Mouse (Mus musculus) intestine, embryonic 16.5 days (tissue): Measurements from ENCODE around the gene Myh13. TPM values are rescaled to one million over a fixed set of nuclear protein-coding genes. Genes with fewer than 3 reads are reported as not detected.

ENCODE experiments used
- ATAC-seq: fragments of 200-750 bp; cut with Nextera tagmentation; 2 replicates; pipeline ENCODE4 v1.8.0; 2017; ENCODE audit warnings: moderate TSS enrichment, moderate library complexity
- H3K27ac ChIP-seq: fragments of 300-500 bp; sonication (generic); 2 replicates; pipeline ENCODE4 v1.5.1; 2014; ENCODE audit warnings: mild to moderate bottlenecking, low read length
- H3K27me3 ChIP-seq: fragments of 300-500 bp; sonication (generic); replicated peaks from 2 replicates; pipeline ENCODE4 v1.6.1; 2014; ENCODE audit warnings: low read length, control low read depth, mixed read lengths; ENCODE audit not compliant: control insufficient read depth, insufficient read depth
- H3K36me3 ChIP-seq: fragments of 300-500 bp; sonication (generic); 2 replicates; pipeline ENCODE4 v1.6.1; 2014; ENCODE audit warnings: low read length, control low read depth; ENCODE audit not compliant: control insufficient read depth, insufficient read depth
- H3K4me1 ChIP-seq: fragments of 300-500 bp; sonication (generic); 2 replicates; pipeline ENCODE4 v1.6.1; 2014; ENCODE audit warnings: low read length, control low read depth, mixed read lengths; ENCODE audit not compliant: control insufficient read depth, insufficient read depth
- H3K4me2 ChIP-seq: fragments of 300-500 bp; sonication (generic); 2 replicates; pipeline ENCODE4 v1.6.1; 2014; ENCODE audit warnings: low read depth, low read length, control low read depth
- H3K4me3 ChIP-seq: fragments of 300-500 bp; sonication (generic); 2 replicates; pipeline ENCODE4 v1.5.1; 2014; ENCODE audit warnings: mild to moderate bottlenecking, low read length
- H3K9ac ChIP-seq: fragments of 300-500 bp; sonication (generic); 2 replicates; pipeline ENCODE4 v1.6.1; 2014; ENCODE audit warnings: low read depth, low read length
- H3K9me3 ChIP-seq: fragments of 300-500 bp; sonication (generic); 2 replicates; pipeline ENCODE4 v1.6.1; 2016; ENCODE audit warnings: low read length, control low read depth; ENCODE audit not compliant: control insufficient read depth
- WGBS: fragments of 180-500 bp; shearing (Covaris S2); extraction: QIAGEN DNeasy Blood & Tissue Kit; methylation state at CpG from one replicate; pipeline ENCODE4 v1.1.7; 2014; 5-methylcytosine and 5-hydroxymethylcytosine counted together
- polyA plus RNA-seq: library from polyadenylated mRNA; unstranded; fragments of >200 nt; fragmentation: Nextera tagmentation; extraction: Ambion mirVana; gene quantifications from 2 replicates; pipeline ENCODE4 v1.2.1, GENCODE M21; 2015

The Myh13 gene
- not detected in 2 replicates for polyA plus RNA-seq

DNA sequence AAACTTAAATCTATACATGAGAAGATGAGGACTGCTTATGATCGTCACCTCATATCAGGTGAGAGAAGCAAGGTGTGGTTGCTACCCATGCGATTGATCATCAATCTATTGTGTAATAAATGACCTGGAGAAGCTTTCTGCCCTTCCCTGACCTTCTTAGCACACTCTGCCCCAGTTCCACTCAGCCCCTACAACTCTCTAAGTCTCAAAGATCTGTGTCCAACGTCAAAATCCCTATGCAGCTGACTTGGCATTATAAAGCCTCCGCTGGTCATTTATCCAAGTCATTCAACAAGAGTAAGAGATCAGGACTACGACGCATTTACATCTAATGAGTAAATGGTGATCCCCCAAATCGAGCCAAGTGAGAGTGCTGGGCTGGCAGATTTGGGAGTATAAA, at the start of gene Myh13:
Gene Myh13 (plus strand): TSS at position 301 of the 400 bp plus-strand sequence.
- Histone ChIP-seq H3K36me3 (no peaks in the 10 kb centered on the region), H3K4me1 (no peaks in the 10 kb centered on the region), H3K9ac (no peak within 1 kb of the TSS), H3K4me2 (no peak within 1 kb of the TSS), H3K9me3 (no peaks in the 10 kb centered on the region), H3K27me3 (no peaks in the 10 kb centered on the region), H3K27ac (no peak within 1 kb of the TSS), H3K4me3 (no peak within 1 kb of the TSS)
- 88% methylated on average over 7 of the region's 7 CpGs for WGBS
- ATAC-seq: no peak

DNA sequence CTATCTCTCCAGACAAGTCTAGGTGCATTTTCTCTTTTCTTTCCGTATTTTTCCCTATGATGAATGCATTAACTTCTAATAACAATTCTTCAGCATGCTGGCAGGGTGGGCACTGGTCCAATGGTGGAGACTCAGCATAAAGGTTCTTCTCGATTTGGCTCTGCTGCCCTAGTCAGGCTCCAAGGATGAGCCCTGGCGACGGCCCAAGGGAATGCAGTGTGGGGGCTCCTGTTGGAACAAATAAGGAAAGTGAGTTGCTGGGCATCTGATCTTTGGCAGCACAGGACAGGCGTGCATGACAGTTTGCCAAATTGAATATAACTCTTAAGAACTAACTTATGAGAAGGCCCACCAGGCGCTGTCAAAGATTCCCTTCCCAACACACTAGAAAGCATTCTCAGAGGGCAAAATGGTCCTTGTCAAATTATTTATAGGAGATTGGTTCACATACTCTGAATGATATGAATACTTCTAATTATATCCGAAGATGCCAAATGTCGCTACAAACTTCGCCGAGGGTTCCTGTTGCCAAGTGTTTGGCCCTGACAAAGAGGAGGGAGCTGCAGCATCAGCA, 44.8 kb upstream of the Myh13 start, which contains the start of gene Myh8:
Gene Myh8 (plus strand): TSS at position 524 of the 574 bp plus-strand sequence.
- 69% methylated on average over 10 of the region's 10 CpGs for WGBS
- ATAC-seq: no peak
- H3K27ac ChIP-seq: no peak within 1 kb of the TSS

DNA sequence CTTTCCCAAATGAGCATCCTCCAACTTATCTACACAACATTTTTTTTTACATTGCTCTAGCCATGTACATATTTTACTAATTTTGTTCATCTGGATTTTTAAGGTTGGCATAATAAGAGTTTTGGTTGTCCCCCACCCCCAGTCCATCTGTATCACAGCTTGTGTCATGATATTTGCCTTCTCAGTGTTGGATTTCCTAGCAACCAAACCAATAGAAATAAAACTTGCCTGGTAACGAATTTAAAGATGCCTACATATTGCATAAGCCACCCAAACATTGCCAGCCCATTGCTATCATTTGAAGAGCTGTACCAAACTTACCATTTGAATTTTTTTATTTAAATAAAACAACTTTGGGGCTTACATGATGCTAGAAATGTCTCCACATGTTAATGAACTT, 28.0 kb upstream of the Myh13 start:
- Histone ChIP-seq H3K27me3 (no peaks in the 10 kb centered on the region), H3K9ac (no peak overlapping the region), H3K9me3 (peaks cover 3% of the 10 kb centered on the region; the same call in 1 of the 2 replicates), H3K36me3 (no peaks in the 10 kb centered on the region), H3K4me2 (no peak overlapping the region), H3K4me1 (no peaks in the 10 kb centered on the region), H3K4me3 (no peak overlapping the region), H3K27ac (no peak overlapping the region)
- ATAC-seq: no peak
- WGBS: 83% methylated on average over 1 of the region's 1 CpGs

More for the DNA sequence above, 44.8 kb upstream of the Myh13 start, which contains the start of gene Myh8:
- Histone ChIP-seq H3K4me1 (no peaks in the 10 kb centered on the region), H3K9me3 (no peaks in the 10 kb centered on the region), H3K4me2 (no peak within 1 kb of the TSS), H3K9ac (no peak within 1 kb of the TSS), H3K36me3 (no peaks in the 10 kb centered on the region), H3K27me3 (no peaks in the 10 kb centered on the region), H3K4me3 (no peak within 1 kb of the TSS)

DNA sequence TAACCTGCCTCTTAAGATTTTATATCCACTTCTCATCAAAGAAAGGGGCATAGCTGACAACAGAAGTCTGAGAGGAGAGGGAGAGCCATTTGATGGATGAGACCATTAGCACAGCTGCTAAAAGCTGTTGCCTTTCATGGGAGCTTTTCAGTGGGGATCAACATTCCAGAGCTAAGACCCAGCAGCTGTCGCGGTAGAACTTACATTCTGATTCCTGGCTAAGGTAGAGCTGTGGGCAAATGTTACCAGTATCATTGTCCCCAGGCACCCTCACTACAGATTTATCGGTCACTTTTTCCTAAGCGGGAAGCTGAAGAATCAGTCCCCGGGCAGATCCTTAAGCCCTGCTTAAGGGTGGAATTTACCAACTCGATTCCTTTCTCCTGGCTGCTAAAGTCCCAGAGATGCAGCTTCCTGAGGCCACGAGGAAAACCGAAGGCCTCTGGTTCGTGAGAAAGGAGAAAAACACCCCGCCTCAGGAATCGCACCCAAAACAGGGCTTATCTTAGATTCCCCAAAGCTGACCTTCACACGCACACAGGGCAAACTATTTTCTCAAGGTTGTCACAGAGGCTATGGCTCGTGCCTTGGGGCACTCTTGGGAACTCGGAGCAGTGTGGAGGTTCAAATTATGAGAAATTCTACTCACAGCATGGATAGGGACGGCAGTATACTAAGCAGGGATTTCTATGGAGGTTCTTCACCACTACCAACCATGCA, 7.6 kb upstream of the Myh13 start:
- Histone ChIP-seq H3K9me3 (no peaks in the 10 kb centered on the region), H3K27me3 (no peaks in the 10 kb centered on the region), H3K27ac (no peak overlapping the region), H3K4me3 (no peak overlapping the region), H3K36me3 (no peaks in the 10 kb centered on the region), H3K4me1 (no peaks in the 10 kb centered on the region), H3K9ac (no peak overlapping the region), H3K4me2 (no peak overlapping the region)
- WGBS: 41% methylated on average over 15 of the region's 15 CpGs
- ATAC-seq: no peak

DNA sequence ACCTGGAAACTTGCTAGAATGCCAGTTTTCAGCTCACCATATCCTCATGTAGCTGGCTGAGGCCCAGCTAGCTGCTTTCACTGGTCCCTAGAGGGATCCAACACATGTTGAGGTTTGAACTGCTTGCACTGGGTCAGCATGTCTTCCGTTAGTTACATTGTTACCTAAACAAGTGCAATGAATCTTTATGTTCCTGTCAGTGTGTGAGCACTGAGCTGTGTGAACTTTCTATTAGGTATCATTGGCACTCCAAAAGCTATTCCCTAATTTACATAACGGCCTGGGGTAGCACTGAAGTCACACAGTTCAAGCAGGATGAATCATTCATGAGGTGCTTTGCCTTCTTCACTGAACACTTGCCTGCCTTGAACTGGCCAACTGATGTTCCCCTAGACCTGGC, 5.1 kb downstream of the Myh13 start:
- no peak overlapping the region for H3K9ac ChIP-seq
- H3K9me3 ChIP-seq: no peaks in the 10 kb centered on the region
- H3K27ac ChIP-seq: no peak overlapping the region
- H3K36me3 ChIP-seq: no peaks in the 10 kb centered on the region
- H3K4me1 ChIP-seq: no peaks in the 10 kb centered on the region
- 60% methylated on average over 2 of the region's 2 CpGs for WGBS
- H3K27me3 ChIP-seq: no peaks in the 10 kb centered on the region
- no peak for ATAC-seq
- no peak overlapping the region for H3K4me3 ChIP-seq
- H3K4me2 ChIP-seq: no peak overlapping the region

DNA sequence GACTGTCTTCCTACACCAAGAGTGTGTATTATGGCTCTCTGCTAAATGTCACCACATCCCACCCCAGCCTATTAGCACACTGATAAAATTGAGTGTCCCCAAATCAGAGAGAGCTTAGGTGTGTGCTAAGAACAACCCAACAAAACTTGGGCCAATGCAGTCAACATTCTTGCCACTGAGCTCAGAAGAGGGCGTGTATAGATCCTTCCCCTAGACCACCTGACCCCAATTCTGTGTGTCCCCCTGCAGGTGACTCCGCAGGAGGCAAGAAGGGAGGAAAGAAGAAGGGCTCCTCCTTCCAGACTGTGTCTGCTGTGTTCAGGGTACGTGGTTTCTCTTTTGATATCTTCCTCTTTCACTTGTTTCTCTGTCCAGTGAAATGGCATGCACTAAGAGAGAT, 23.1 kb downstream of the Myh13 start:
- no peak for ATAC-seq
- 50% methylated on average over 3 of the region's 3 CpGs for WGBS
- no peaks in the 10 kb centered on the region; the same call in 1 of the 2 replicates for H3K27me3 ChIP-seq
- no peaks in the 10 kb centered on the region for H3K4me1 ChIP-seq
- H3K27ac ChIP-seq: no peak overlapping the region
- no peak overlapping the region for H3K4me2 ChIP-seq
- no peaks in the 10 kb centered on the region for H3K36me3 ChIP-seq
- no peak overlapping the region for H3K4me3 ChIP-seq
- H3K9me3 ChIP-seq: no peaks in the 10 kb centered on the region
- H3K9ac ChIP-seq: no peak overlapping the region

DNA sequence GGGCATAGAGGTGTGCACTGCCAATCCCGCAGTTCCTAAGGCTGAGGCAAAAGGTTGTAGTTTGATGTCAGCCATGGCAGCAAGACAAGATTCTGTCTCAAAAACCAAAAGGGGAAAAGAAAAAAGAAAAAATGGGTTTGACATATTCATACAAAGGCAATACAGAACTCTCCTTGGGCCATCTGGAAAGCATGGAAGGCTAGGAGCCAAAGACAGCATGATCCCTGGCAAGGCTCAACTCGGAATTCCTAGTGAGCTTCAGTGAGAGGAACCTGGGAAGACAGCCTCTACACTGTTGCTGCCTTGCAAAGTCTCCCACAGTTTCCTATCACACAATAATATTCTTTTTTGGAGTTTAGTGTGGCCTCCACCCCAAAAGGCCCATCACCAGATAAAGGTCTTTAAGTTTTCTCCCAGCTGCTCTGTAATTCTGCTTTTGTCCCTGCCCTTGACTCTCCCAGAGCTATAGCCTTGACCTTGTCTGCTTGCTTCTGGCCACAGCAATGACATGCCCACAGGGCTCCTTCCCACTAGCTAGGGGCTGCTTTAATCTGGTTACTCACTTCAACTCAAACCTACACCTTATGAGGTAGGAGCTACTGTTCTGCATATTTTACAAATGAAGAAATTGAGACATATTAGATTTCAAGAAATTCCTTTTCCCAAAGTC, 23.9 kb downstream of the Myh13 start:
- no peaks in the 10 kb centered on the region for H3K36me3 ChIP-seq
- no peak overlapping the region for H3K9ac ChIP-seq
- no peak overlapping the region for H3K27ac ChIP-seq
- no peaks in the 10 kb centered on the region; the same call in 1 of the 2 replicates for H3K27me3 ChIP-seq
- 71% methylated on average over 2 of the region's 2 CpGs for WGBS
- no peak overlapping the region for H3K4me3 ChIP-seq
- H3K9me3 ChIP-seq: no peaks in the 10 kb centered on the region
- no peak for ATAC-seq
- H3K4me2 ChIP-seq: no peak overlapping the region
- H3K4me1 ChIP-seq: no peaks in the 10 kb centered on the region

DNA sequence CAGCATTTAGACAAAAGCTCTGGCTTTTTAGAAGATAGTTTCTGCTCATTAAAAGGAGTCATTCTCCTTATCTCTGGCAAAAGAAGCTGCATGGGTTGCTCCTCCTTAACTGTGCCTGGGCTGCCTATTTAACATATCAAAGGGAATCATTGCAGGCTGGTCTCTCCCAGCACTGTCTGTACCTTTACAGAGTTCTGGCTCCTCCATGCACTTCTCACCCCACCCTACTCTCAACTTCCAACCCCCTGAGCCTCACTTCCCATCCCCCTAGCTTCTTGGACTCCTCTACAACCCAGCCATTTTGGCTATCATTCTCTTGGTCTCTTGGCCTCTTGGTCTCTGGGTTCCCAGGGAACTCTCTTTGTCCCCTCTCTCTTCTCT, 24.4 kb downstream of the Myh13 start:
- H3K9ac ChIP-seq: no peak overlapping the region
- no peaks in the 10 kb centered on the region; the same call in 1 of the 2 replicates for H3K27me3 ChIP-seq
- no peaks in the 10 kb centered on the region for H3K36me3 ChIP-seq
- no peak overlapping the region for H3K4me2 ChIP-seq
- no peaks in the 10 kb centered on the region for H3K9me3 ChIP-seq
- H3K4me3 ChIP-seq: no peak overlapping the region
- no peaks in the 10 kb centered on the region for H3K4me1 ChIP-seq
- H3K27ac ChIP-seq: no peak overlapping the region
- ATAC-seq: no peak

DNA sequence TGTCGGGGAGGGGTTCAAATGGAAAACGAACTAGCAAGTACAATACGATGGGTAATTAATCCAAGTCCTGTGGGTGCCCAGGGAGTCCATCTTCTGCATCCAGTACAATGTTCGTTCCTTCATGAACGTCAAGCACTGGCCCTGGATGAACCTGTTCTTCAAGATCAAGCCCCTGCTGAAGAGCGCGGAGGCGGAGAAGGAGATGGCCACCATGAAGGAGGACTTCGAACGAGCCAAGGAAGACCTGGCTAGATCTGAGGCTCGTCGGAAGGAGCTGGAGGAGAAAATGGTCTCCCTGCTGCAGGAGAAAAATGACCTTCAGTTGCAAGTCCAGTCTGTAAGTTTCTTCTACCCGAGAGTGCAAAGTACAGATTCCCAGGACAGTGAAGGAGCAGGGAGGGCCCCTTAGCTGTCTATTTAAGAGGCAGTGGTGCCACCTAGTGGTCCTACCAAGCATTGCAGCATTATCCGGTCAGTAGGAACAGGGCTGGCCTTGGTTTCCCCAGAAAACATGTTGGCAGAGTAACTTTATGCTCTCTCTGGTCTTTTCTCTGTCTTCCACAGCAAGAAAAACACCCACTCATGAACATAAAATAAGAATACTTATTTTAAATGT, 28.8 kb downstream of the Myh13 start:
- peak; percentile 81 for ATAC-seq
- H3K4me1 ChIP-seq: no peaks in the 10 kb centered on the region
- 0 out of 2 replicates have a peak overlapping the region, but pooled peaks have one; percentile 11 for H3K4me2 ChIP-seq
- H3K9me3 ChIP-seq: no peaks in the 10 kb centered on the region
- H3K27me3 ChIP-seq: no peaks in the 10 kb centered on the region; the same call in 1 of the 2 replicates
- peak overlapping the region; percentile 3; the same call in 1 of the 2 replicates for H3K4me3 ChIP-seq
- no peaks in the 10 kb centered on the region for H3K36me3 ChIP-seq
- no peak overlapping the region for H3K27ac ChIP-seq
- H3K9ac ChIP-seq: no peak overlapping the region
- 46% methylated on average over 14 of the region's 14 CpGs for WGBS
